Mouse (Mus musculus) naive thymus-derived CD4-positive, alpha-beta T cell, adult 2 months (primary cell): Measurements from ENCODE around the gene Rpl35.

Source experiments
- DNase-seq: peaks from one replicate; pipeline ENCODE4 v3.0.0-alpha.2; 2011; ENCODE audit warnings: low read depth

Gene Rpl35

DNA sequence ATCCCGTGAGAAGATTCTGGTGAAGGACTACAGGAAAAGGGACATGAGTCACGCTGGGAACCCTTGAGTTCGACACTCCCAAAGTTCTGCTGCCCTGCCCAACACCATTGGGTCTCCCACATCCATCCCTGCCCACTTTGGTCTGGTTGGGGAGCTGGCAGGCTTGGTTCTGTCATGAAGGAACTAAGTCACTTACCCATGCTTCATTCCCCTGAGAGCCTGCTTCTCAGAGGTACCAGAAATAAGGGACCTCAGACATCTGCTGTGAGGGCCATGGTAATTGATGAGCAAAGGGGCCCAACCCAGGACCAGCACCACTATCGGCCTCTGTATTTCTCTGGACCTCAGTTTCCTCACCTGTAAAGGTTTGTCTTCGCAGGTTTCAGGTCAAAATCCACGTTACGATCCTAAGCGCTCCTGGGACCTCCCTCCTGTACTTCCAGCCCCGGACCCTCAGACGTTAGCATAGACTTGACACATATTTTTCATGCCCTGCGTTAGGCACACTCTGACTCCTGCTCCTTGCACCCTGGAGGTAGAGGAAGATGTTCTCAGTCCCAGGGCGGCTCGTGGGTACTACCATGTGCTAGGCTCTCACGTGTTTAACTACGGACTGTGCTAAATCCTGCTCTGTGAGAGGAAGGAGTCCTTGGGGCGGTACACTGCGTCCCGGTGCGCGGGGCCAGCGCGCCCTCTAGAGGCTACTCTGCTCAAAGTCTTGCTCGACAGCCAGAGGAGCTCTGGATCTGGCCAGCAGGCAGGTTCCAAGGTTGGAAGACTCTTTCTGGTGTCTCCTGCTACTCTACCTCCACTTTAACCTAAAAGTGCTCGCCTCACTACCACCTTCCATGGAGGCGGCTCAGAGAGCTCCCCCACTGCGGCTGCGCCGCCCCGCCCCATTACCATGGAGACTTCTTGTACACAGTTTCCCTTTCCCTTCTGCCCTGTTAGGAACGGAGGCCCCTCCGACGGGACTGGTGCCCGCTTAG is 7.7 kb downstream of the Rpl35 start, which contains the start of gene Wdr38:
Wdr38 (plus strand) TSS at position 91 of the 989 bp plus-strand sequence.
- peak; percentile 92 for DNase-seq

DNA sequence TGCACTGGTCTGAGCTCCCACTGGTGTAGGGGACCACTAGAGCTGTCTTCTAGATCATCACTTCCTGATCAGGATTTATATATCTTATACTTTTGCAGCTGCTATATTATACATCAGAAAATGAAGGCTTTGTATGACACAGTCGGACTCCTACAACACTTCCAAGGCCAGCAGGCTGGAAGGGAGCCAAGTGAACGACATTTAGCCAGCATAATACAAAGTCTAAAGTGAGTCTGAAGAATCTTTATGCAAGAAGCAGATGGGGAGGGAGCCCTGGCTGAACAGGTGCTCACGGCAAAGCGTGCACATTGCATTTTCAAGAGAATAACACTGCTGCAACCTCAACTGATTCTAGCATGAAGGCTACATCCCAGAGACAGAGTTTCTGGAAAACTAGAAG is 13.0 kb downstream of the Rpl35 start:
- DNase-seq, result no peak

DNA sequence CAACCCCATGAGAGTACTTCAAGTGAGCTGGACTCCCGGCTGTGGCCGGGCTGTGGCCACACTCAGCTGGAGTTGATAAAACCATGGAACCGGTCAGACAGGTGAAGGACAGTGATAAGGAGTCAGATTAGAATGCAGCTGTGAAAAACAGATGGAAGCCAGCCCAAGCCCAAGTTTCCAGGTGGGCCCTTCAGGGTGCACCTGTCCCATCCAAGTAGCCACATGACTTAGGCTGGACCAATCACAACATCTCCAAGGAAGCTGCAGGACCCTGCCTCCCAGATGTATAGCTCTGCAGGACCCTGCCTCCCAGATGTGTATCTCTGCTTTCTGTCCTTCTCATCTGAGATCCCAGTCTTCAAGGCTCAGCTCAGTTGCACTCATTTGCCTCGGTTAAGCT is 13.4 kb downstream of the Rpl35 start:
- no peak for DNase-seq

DNA sequence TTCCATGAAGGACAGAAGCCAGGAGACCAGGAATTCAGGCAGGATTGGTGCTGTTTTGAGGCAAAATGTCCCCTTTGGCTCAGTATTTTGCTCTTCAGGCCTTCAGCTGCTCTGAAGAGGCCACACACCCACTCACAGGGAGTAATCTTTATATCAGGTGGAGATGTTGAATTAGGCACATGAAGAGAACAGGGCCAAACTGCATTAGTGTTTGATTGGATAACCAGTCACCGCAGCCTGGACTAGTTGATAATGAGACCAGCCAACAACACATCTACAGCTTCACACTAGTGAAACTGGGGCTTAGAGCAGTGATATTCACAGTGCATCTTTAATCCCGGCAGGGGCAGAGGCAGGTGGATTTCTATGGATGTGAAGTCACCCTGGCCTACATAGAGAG is 16.5 kb downstream of the Rpl35 start:
- DNase-seq, result no peak

DNA sequence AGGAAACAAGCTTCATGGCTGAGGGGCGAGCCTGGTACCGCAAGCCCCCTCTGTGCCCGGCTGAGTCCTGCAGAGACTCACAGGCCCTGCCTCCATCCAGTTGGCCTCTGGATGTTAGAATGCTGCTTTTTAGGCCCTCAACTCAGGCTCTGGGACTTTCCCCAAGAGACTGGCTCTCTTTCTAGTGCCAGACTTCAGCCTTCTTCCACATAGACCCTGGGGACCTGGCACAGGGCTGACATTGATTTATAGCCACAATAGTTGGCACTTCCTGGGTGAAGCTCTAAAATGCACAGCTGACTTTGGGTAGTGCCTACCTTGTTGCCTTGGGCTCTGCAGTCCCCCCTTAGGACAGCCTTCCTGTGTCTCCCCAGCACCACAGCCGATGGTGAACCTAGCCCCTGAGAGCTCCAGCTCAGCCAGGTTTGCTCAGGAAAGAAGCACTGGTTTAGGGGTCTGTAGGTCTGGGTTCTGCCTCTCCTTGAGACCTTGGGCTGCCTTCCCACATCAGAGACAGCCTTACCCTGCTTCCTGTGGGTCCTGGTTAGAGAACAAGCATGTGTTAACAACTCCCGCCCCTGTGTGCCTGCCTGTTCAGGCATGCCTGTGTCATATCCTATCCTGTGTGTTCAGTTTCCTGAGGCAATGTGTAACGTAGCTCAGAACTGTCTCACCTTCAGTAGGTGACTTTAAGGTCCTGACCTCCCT is 17.5 kb downstream of the Rpl35 start:
- DNase-seq, result peak; percentile 76

DNA sequence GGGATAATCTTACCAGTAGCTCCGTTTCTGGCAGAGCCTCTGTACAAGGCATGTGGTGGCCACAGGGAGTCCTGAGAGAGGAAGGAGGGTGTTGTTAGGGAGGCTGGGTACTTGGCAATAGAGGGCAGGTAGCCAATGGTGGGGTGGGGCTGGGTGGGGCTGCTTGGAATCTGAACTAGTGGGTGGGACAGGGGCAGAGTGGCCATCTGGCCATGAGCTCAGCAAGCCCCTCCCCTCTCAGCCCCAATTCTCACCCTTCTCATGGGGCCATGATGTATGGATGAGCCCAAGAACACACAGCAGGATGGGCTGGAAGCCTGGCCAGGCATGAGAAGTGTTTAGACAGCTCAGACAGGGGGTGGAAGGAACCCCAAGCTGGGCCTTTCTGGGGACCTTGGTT is 18.1 kb downstream of the Rpl35 start:
- DNase-seq, result peak; percentile 13

DNA sequence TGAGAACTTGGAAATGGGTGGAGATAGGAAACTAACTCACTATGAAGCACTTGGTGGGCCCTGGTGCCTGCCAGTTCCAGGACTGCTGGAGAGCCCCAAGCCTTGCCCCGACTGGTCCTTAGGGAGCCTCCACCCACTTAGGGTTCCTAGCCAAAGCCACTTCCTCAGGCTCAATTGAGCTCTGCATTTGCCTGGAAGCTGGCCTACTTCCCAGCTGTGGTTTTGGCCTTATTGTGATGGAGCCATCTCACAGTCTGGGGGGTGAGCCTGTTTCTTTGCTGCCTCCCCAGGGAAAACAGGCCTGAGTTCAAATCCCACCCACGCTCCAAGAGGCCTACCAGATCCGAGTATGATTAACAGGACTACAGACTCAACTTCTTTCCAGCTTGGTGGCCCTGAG is 18.8 kb downstream of the Rpl35 start:
- DNase-seq, result no peak

DNA sequence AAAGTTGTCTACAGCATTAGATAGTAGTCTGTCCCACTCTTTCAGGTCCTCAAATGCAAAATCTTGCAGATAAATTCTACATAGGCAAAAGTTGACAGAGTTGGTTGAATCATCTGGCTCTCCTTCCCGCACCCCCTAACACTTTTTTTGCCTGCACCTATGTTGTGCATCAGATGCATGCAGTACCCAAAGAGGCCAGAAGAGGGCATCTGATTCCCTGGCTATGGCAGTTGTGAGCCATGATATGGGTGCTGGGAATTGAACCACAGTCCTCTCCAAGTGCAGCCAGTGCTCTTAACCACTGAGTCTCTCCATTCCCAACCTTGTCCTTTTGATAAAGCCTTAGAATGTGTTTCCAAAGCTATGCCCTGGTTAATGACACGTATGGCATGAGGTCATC is 22.0 kb downstream of the Rpl35 start:
- no peak for DNase-seq

DNA sequence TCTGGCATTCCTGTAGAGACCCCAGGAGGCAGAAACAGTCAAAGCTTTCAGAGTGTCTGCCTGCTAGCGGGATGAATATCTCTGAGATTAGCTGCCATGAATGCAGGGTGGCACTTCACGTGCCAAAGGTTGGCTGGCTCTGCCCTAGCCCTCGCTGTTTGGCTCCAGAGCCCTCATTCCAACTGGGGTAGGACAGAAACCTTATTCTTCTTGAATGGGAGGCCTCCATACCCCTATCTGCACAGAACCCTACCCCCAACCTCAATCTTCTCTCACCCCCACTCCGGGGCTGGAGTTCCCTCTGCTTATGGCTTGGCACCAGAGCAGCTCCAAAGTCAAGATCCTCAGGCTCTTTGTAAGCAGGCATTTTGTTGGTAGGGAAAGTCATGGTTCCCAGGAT is 27.6 kb downstream of the Rpl35 start:
- no peak for DNase-seq

DNA sequence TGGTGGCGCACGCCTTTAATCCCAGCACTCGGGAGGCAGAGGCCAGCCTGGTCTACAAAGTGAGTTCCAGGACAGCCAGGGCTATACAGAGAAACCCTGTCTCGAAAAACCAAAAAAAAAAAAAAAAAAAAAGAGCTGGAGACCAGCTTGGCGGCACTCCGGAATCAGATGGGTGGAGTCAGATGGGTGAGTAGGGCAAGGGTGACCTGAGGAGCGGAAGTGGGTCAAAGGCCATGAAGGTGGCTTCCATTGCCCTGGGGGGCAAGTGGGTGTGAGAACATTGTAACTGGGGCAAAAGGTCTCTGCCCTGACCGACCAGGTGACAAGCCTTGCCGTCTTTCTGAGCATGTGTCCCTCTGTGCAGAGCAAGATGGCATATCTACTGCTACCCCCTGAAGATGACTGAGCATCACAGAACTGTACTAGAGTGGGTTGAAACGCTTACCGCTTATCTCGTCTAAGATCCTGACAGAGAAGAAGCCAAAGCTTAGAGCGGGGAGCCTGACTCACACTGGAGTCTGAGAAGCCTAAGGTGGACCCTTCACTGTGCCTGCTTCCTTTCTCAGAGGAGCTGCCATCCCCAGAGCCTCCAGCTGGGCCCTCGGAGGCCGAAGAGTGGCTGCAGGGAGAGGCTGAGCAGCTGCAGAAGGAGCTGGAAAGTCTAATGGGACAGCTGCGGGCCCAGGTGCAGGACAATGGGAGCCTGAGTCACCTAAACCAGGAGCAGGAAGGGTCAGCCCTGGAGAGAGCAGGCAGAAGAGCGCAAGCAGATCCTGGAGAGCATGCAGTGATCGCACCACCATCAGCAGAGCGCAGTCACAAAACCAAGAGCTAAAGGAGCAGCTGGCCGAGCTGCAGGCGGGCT is 29.3 kb downstream of the Rpl35 start:
- no peak for DNase-seq

DNA sequence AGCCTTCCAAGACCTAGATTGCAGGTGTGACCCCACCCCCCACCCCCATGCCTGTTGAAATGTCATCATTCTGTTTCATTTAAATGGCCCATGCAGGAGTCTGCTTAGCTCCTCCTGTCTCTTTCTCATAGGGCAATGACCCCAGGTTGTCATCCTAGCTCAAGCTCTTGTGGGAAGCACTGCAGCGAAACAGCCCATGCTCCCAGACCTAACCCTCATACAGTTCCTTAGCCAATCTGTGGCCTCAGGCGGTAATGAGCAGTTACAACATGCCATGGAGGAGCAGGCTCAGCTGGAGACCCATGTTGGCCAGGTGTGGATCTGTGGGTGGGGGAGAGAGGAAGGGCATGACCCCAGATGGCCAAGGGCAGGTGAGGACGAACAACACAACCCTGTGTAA is 30.2 kb downstream of the Rpl35 start:
- DNase-seq, result no peak

DNA sequence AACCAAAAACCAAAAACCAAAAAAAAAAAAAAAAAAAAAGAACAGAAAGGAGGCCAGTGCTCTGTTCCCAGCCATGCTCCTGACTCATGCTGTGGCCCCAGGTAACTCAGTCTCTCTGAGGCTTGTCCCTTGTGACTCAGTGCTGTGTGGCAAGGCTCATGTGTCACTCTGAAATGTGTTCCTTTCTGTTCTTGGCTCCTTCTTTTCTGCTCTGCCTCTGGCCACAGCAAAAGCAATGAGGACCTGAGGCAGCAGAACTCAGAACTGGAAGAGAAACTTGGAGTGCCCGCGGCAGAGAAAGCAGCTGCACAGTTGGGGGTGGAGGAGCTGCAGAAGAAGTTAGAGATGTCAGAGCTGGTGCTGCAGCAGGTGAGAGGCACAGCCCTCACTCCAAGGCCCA is 31.3 kb downstream of the Rpl35 start:
- no peak for DNase-seq

DNA sequence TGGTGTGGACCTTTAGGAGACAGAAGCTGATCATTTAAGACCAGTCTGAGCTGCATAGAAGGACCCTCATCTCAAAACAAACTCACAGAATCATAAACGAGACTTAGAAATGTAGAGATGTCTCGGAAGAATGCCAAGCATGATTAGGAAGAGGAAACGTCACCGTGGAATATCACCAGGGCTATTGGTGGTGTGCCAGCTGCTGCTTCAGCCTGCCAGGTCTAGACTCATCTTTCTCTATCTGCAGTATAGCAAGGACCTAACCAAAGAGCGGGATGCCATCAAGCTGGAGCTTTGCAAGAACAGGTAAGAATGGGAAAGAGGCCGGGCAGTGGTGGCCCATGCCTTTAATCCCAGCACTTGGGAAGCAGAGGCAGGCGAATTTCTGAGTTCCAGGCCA is 31.7 kb downstream of the Rpl35 start:
- DNase-seq, result no peak

DNA sequence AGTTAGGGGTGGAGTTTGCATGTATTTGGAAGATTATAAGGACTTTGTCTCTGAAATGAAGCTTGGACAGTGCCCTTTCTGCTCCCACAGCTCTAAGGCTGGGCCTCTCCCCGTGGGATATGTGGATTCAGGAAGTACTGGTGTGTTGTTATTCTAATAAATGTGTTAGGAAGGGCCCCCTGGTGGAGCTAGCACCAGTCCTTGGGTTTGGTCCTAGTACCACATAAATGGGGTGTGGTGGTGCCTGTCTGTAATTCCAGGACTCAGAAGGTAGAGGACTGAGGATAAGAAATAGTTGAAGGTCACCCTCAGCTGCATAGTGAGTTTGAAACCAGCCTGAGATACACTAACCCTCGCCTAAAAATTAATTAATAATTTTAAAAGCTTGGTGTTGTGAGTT is 32.2 kb downstream of the Rpl35 start:
- no peak for DNase-seq

DNA sequence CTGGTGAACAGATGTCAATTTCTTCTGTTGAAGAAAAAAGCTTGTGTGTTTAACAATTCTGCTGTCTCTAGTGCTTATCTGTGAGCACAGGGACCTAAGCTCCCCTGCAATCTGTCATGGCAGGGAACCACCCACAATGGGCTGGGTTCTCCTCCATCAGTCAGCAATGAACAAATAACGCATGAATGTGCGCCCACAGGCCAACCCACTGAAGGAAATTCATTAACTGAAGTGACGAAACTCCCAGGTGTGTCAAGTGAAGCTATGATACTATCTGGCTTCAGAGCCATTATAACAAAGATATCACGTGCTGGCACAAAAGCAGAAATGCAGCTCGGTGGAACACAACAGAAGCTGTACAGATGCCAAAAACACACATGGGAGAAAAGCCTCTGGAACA is 35.4 kb downstream of the Rpl35 start:
- DNase-seq, result no peak

DNA sequence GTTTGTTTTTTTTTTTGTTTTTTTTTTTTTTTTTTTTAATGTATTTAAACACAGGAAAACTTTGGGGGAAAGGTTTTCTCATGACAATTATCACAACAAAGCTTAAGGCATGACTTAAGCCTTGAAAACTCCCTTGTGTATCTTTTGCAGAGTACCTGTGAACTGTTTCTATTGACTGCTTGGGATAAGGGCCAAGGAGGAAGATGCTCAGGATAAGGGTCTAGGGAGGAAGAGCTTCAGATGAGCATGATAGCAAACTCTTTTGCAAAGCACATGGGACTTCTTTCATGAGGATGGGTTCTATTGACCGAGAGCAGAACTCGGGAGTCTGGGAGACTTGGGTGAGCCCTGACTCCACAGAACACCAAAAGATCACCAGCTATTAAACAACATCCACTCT is 35.8 kb downstream of the Rpl35 start:
- DNase-seq, result no peak

DNA sequence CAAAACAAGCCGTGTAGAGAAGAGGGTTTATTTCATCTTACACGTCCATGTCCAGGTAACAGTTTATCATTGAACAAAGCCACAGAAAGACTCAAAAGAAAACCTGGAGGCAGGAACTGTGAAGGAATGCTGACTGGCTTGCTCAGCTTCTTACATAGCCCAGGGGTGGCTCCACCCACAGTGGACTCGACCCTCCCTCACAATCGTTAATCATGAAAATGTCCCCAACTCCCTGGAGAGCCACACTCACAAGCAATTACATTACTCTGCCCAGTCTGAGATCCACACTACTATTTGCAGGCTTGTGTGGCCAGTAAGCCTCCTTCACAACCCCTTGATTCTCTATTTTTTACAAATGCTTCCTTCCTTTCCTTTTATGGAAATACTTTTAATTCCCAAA is 41.2 kb downstream of the Rpl35 start:
- DNase-seq, result no peak

DNA sequence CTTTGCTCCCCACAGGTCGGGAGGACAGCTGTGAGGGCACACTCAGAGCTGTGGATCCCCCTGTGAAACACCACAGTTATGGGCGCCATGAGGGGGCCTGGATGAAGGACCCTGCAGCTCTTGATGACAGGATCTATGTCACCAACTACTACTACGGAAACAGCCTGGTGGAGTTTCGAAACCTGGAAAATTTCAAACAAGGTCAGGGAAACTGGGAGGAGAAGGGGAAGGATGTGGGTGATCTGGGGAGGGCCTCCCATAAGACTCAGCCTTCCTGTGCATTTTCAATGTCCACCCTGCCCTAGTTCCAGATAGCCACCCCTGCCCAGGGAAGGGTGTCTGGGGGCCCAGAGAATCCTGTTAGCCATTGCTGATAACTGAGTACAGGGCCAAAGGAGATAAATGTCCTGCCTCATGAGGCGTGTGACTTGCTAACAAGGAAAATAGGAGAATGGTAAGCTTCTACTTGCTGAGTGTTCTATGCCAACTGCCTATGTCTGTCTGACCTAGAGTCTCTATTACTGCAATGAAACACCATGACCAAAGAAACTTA is 47.7 kb downstream of the Rpl35 start:
- DNase-seq, result no peak

DNA sequence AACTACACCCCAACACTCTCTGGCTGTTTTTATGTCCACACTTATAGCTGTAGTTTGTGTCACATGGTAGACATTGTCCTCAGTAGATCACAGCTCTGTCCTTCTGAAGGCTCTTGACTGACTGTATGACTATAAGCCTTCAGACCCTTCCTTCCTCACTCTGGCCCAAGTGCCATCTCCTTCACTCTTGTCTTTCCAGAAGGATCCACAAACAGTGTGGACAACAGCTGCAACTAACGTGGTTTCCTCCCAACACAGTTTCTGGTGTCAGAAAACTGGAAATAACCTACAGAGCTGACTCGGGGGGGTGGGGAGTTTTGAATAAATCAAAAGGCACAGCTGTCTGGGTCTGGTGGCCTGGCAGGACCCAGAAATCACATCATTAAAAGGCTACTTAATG is 49.4 kb downstream of the Rpl35 start:
- no peak for DNase-seq

DNA sequence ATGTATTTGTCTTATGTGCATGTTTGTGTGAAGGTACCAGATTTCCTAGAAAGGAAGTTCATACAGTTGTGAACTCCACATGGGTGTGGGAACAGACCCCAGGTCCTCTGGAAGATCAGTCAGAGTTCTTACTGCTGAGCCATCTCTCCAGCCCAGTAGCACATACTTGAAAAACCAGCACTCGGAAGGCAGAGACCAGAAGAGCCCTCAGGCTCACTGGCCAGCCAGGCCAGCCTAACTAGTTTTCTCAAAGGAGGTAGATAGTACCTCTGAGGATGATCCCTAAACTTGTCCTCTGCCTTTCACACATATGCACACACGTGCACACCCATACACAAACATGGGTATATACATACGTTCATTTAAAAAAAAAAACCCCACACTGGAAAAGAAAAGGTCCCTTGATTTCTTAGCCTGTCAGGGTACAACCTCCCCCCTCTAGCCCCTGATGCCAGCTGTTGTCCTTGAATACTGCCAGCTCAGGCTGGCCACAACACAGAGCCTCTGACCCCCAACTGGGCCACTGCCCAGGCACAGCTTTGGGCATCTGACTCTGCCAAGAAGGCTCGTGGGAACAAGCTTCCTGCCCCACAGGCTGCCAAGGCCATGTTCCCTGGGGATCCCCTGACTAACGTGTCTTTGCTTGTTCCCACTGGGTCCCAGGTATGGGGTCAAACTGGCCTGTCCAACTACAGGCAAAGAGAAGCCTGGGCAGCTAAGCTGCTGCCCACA is 52.1 kb downstream of the Rpl35 start:
- DNase-seq, result no peak
